Mouse (Mus musculus): ENCODE measurements around the gene Tnfsfm13. TPM values are rescaled to one million over a fixed set of nuclear protein-coding genes. Genes with fewer than 3 reads are reported as not detected.

Gene Tnfsfm13
- polyA plus RNA-seq (2014; fragmentation: Illumina TruSeq; extraction: RNeasy Lipid Tissue Mini Kit (QIAGEN cat#74804); ENCODE audit: low read depth, low replicate concordance): not detected

DNA sequence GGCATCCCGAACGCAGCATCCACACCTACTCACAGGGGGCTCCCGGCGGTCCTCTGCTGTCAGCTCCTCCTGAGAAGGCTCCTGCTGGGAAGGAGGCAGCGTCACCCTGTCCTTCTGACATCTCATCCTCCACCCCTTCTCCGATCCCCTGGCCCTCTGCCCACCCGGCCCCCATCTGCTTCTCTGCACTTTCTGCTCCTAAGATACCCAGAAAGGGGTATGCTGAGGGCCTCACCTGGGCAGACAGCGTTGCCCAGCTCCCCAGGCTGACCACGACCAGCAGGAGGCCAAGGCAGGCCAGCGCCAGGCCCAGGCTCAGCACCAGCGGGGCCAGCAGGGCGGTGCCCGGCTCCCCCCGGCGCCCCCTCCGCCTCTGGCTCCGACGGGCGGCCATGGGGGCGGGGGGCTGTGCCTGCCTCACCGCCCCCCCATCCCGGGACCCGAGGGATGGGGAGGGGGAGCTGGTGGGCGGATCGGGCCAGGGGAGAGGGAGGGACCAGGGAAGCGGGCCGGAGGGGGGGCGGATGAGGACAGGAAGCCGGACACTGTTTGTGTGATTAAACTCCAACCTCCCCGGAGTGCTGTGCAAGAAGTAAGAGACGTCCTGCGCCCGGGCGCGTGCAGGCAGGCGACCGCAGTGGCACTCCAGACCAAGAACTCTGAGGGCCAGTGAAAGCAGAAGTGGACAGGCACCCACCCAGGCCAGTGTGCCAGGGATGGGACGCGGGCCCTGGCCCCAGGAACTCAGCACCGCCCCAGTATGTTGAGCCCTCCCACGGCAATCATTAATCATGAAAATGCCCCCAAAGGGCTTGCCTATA lies at the start of gene Tnfsfm13, which contains the start of gene Tnfsf12:
Gene Tnfsfm13, minus strand, starts transcription at position 738 of the 821 bp plus-strand sequence.
Gene Tnfsf12, minus strand, starts transcription at position 489 of the 821 bp plus-strand sequence.

GRCm38 (mm10) chr11:69685526-69686148 lies 10.3 kb downstream of the Tnfsfm13 start, which contains the start of gene Tnfsf13:
TSS of gene Tnfsf13 (minus strand) at chr11:69685784.

DNA sequence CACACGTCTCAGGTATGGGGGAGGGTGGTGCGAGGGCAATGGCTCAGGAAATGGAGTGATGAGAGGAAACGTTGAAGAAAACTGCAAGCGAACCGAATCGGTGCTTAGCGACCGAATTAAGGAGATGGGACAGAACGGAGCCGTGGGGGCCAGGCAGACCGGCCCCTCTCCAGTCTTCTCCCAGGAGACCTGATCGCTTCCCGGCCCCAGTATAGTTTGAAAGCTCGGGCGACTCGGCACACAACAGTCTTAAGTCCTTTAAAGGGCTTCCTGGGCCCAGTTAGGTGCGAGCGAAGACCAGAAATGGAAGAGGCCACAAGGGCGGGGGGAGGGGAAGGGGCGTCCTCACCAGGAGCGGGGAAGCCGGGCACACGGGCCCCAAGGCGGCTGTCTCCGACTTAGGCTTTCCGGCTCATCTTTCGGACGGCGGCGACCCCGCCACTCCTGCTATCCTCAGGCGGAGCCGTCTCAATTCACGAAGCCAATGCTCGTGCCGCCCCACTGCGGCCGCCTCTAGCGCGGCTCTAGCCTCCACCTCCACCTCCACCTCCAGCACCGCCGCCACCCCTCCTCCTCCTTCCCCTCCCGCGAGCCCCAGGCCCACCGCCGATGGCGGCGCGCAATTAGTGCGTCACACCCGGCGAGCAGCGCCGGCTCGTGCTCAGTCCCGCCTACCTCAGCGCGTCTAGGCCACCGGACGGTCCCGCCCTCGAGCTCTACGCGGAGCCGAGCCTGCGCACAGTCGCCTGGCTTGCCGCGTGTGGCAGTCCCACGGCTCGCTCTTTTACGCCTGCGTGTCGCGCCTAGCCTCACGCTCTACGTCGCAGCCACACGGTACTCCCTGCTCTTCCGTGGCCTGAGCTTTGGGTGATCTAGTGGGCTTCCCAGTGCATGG lies 14.3 kb downstream of the Tnfsfm13 start, which contains the start of gene Senp3:
Gene Senp3, minus strand, starts transcription at position 771 of the 895 bp plus-strand sequence.

DNA sequence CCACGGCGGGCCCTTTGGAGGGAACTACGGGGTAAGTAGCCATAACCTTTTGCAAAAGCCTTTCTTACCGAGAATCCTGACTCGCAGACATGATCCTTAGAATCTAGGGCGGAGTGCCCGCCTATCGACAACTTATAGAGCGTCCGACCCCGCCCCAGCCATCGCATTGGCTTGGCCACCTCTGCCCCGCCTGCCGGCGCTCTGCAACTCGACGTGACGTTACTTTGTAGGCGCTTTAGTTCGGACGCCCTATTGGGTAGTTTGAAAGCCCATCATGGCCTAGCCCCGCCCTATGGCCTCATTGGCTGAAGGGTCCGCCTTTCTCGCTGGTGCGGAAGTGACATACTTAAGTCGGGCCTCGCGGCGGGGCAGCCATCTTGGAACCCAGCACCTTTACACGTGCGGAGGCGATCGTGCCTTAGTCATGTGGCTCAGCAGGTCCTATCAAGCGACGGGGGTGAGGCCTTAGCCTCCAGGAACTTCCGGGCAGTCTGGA lies 23.6 kb downstream of the Tnfsfm13 start, which contains the start of gene Eif4a1:
Gene Eif4a1, minus strand, starts transcription at position 213 of the 496 bp plus-strand sequence.

GRCm38 (mm10) chr11:69665961-69666664 lies 29.8 kb downstream of the Tnfsfm13 start, which contains the start of gene Cd68:
TSS of gene Cd68 (minus strand) at chr11:69666153.

DNA sequence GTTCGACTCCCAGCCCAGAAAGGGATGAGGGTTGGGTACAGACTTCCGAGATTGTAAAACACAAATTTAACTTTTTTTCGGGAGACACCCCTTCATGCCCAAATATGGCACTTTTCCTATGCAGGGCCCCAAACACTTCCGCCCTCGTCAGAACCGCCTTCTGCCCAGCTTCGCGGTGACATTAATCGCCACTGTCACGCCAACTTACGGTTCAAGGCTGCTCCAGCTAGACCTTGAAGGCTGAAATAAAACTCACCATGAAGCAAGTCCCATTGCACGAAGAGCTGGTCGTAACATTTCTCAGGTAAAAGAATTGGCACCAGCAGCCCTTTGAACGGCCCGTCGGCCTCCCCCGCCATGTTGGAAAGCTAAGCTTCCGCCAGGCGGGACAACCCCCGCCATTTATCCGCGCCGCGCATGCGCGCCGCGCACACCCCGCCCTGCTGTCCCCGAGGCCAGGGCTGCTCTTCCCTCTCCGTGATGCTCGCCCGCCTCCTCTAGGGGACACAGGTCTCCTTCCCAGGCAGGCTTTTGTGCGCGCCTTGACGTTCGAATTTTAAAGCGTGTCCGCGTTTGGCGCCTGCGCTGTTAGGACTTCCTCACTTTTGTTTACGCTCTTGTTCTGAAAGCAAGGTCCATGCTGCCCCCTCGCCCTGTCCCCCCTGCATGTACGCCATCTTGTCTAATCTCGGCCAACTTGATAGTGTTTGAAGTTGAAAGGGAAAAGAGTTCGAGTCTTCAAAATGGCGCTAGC lies 33.5 kb downstream of the Tnfsfm13 start, which contains the start of gene Mpdu1:
Gene Mpdu1, minus strand, starts transcription at position 430 of the 754 bp plus-strand sequence.

DNA sequence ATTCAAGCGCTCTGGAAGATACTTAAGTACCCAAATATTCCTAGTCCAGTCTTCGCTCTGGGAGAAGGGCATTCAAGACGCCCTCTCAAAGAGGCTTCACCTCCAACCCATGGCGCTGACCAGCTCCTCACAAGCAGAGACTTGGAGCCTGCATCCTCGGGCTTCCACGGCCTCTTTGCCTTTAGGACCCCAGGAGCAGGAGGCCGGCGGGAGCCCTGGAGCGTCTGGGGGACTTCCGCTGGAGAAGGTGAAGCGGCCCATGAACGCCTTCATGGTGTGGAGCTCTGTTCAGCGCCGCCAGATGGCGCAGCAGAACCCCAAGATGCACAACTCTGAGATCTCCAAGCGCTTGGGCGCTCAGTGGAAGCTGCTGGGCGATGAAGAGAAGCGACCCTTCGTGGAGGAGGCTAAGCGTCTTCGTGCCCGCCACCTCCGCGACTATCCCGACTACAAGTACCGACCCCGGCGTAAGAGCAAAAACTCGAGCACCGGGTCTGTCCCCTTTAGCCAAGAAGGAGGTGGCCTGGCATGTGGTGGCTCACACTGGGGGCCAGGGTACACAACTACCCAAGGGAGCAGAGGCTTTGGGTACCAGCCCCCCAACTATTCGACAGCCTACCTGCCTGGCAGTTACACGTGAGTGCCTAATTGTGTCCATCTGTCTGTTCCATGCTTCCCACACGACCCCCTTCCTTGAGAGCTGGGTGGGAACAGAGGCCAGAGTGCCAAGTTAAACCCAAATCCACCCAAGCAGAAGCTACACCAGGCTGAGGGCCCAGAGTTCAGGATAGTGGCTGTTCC lies 40.4 kb downstream of the Tnfsfm13 start, which contains the start of gene Sox15:
Gene Sox15, plus strand, starts transcription at position 51 of the 801 bp plus-strand sequence.

Other genes with a start within 250 kb of the Tnfsfm13 start
- not detected for gene Dnah2, start 147.0 kb downstream of the Tnfsfm13 start, polyA plus RNA-seq (2014; fragmentation: Illumina TruSeq; extraction: RNeasy Lipid Tissue Mini Kit (QIAGEN cat#74804); ENCODE audit: low read depth, low replicate concordance)
- gene Efnb3, start 135.9 kb downstream of the Tnfsfm13 start, polyA plus RNA-seq (2014; fragmentation: Illumina TruSeq; extraction: RNeasy Lipid Tissue Mini Kit (QIAGEN cat#74804); ENCODE audit: low read depth, low replicate concordance): not detected
- gene Wrap53, start 115.8 kb downstream of the Tnfsfm13 start, polyA plus RNA-seq (2014; fragmentation: Illumina TruSeq; extraction: RNeasy Lipid Tissue Mini Kit (QIAGEN cat#74804); ENCODE audit: low read depth, low replicate concordance): 1.1 TPM
- gene Trp53, start 115.7 kb downstream of the Tnfsfm13 start, polyA plus RNA-seq (2014; fragmentation: Illumina TruSeq; extraction: RNeasy Lipid Tissue Mini Kit (QIAGEN cat#74804); ENCODE audit: low read depth, low replicate concordance): 3.8 TPM
- 0.13 TPM for gene Atp1b2, start 90.2 kb downstream of the Tnfsfm13 start, polyA plus RNA-seq (2014; fragmentation: Illumina TruSeq; extraction: RNeasy Lipid Tissue Mini Kit (QIAGEN cat#74804); ENCODE audit: low read depth, low replicate concordance)
- not detected for gene Shbg, start 78.2 kb downstream of the Tnfsfm13 start, polyA plus RNA-seq (2014; fragmentation: Illumina TruSeq; extraction: RNeasy Lipid Tissue Mini Kit (QIAGEN cat#74804); ENCODE audit: low read depth, low replicate concordance)
- 8.5 TPM for gene Sat2, start 74.1 kb downstream of the Tnfsfm13 start, polyA plus RNA-seq (2014; fragmentation: Illumina TruSeq; extraction: RNeasy Lipid Tissue Mini Kit (QIAGEN cat#74804); ENCODE audit: low read depth, low replicate concordance)
- gene Fxr2, start 63.1 kb downstream of the Tnfsfm13 start, polyA plus RNA-seq (2014; fragmentation: Illumina TruSeq; extraction: RNeasy Lipid Tissue Mini Kit (QIAGEN cat#74804); ENCODE audit: low read depth, low replicate concordance): 7.8 TPM
- gene Sox15, start 40.8 kb downstream of the Tnfsfm13 start, polyA plus RNA-seq (2014; fragmentation: Illumina TruSeq; extraction: RNeasy Lipid Tissue Mini Kit (QIAGEN cat#74804); ENCODE audit: low read depth, low replicate concordance): not detected
- gene Mpdu1, start 33.5 kb downstream of the Tnfsfm13 start, polyA plus RNA-seq (2014; fragmentation: Illumina TruSeq; extraction: RNeasy Lipid Tissue Mini Kit (QIAGEN cat#74804); ENCODE audit: low read depth, low replicate concordance): 22.1 TPM
- 3.8 TPM for gene Cd68, start 29.9 kb downstream of the Tnfsfm13 start, polyA plus RNA-seq (2014; fragmentation: Illumina TruSeq; extraction: RNeasy Lipid Tissue Mini Kit (QIAGEN cat#74804); ENCODE audit: low read depth, low replicate concordance)
- 340 TPM for gene Eif4a1, start 23.7 kb downstream of the Tnfsfm13 start, polyA plus RNA-seq (2014; fragmentation: Illumina TruSeq; extraction: RNeasy Lipid Tissue Mini Kit (QIAGEN cat#74804); ENCODE audit: low read depth, low replicate concordance)
- gene Senp3, start 14.0 kb downstream of the Tnfsfm13 start, polyA plus RNA-seq (2014; fragmentation: Illumina TruSeq; extraction: RNeasy Lipid Tissue Mini Kit (QIAGEN cat#74804); ENCODE audit: low read depth, low replicate concordance): 33.7 TPM
- gene Tnfsf13, start 10.3 kb downstream of the Tnfsfm13 start, polyA plus RNA-seq (2014; fragmentation: Illumina TruSeq; extraction: RNeasy Lipid Tissue Mini Kit (QIAGEN cat#74804); ENCODE audit: low read depth, low replicate concordance): 2.8 TPM
- 1.5 TPM for gene Tnfsf12, start 249 bp downstream of the Tnfsfm13 start, polyA plus RNA-seq (2014; fragmentation: Illumina TruSeq; extraction: RNeasy Lipid Tissue Mini Kit (QIAGEN cat#74804); ENCODE audit: low read depth, low replicate concordance)
- gene Polr2a, start 62.5 kb upstream of the Tnfsfm13 start, polyA plus RNA-seq (2014; fragmentation: Illumina TruSeq; extraction: RNeasy Lipid Tissue Mini Kit (QIAGEN cat#74804); ENCODE audit: low read depth, low replicate concordance): 7.7 TPM
- not detected for gene Slc35g3, start 65.9 kb upstream of the Tnfsfm13 start, polyA plus RNA-seq (2014; fragmentation: Illumina TruSeq; extraction: RNeasy Lipid Tissue Mini Kit (QIAGEN cat#74804); ENCODE audit: low read depth, low replicate concordance)
- 4.1 TPM for gene Zbtb4, start 69.8 kb upstream of the Tnfsfm13 start, polyA plus RNA-seq (2014; fragmentation: Illumina TruSeq; extraction: RNeasy Lipid Tissue Mini Kit (QIAGEN cat#74804); ENCODE audit: low read depth, low replicate concordance)
- 0.58 TPM for gene Chrnb1, start 99.8 kb upstream of the Tnfsfm13 start, polyA plus RNA-seq (2014; fragmentation: Illumina TruSeq; extraction: RNeasy Lipid Tissue Mini Kit (QIAGEN cat#74804); ENCODE audit: low read depth, low replicate concordance)
- gene Fgf11, start 105.8 kb upstream of the Tnfsfm13 start, polyA plus RNA-seq (2014; fragmentation: Illumina TruSeq; extraction: RNeasy Lipid Tissue Mini Kit (QIAGEN cat#74804); ENCODE audit: low read depth, low replicate concordance): 0.29 TPM
- 3.6 TPM for gene Tmem102, start 109.5 kb upstream of the Tnfsfm13 start, polyA plus RNA-seq (2014; fragmentation: Illumina TruSeq; extraction: RNeasy Lipid Tissue Mini Kit (QIAGEN cat#74804); ENCODE audit: low read depth, low replicate concordance)
- gene Gm39566, start 119.2 kb upstream of the Tnfsfm13 start, polyA plus RNA-seq (2014; fragmentation: Illumina TruSeq; extraction: RNeasy Lipid Tissue Mini Kit (QIAGEN cat#74804); ENCODE audit: low read depth, low replicate concordance): not detected
- gene Spem2, start 122.4 kb upstream of the Tnfsfm13 start, polyA plus RNA-seq (2014; fragmentation: Illumina TruSeq; extraction: RNeasy Lipid Tissue Mini Kit (QIAGEN cat#74804); ENCODE audit: low read depth, low replicate concordance): not detected
- not detected for gene Spem1, start 126.1 kb upstream of the Tnfsfm13 start, polyA plus RNA-seq (2014; fragmentation: Illumina TruSeq; extraction: RNeasy Lipid Tissue Mini Kit (QIAGEN cat#74804); ENCODE audit: low read depth, low replicate concordance)
- 0.11 TPM for gene Nlgn2, start 141.7 kb upstream of the Tnfsfm13 start, polyA plus RNA-seq (2014; fragmentation: Illumina TruSeq; extraction: RNeasy Lipid Tissue Mini Kit (QIAGEN cat#74804); ENCODE audit: low read depth, low replicate concordance)
- 58.8 TPM for gene Tmem256, start 142.4 kb upstream of the Tnfsfm13 start, polyA plus RNA-seq (2014; fragmentation: Illumina TruSeq; extraction: RNeasy Lipid Tissue Mini Kit (QIAGEN cat#74804); ENCODE audit: low read depth, low replicate concordance)
- gene Plscr3, start 150.3 kb upstream of the Tnfsfm13 start, polyA plus RNA-seq (2014; fragmentation: Illumina TruSeq; extraction: RNeasy Lipid Tissue Mini Kit (QIAGEN cat#74804); ENCODE audit: low read depth, low replicate concordance): 1.1 TPM
- gene Tnk1, start 162.6 kb upstream of the Tnfsfm13 start, polyA plus RNA-seq (2014; fragmentation: Illumina TruSeq; extraction: RNeasy Lipid Tissue Mini Kit (QIAGEN cat#74804); ENCODE audit: low read depth, low replicate concordance): not detected
- not detected for gene Tmem95, start 181.9 kb upstream of the Tnfsfm13 start, polyA plus RNA-seq (2014; fragmentation: Illumina TruSeq; extraction: RNeasy Lipid Tissue Mini Kit (QIAGEN cat#74804); ENCODE audit: low read depth, low replicate concordance)
- 0.42 TPM for gene Kctd11, start 185.3 kb upstream of the Tnfsfm13 start, polyA plus RNA-seq (2014; fragmentation: Illumina TruSeq; extraction: RNeasy Lipid Tissue Mini Kit (QIAGEN cat#74804); ENCODE audit: low read depth, low replicate concordance)
- 0.40 TPM for gene Acap1, start 199.4 kb upstream of the Tnfsfm13 start, polyA plus RNA-seq (2014; fragmentation: Illumina TruSeq; extraction: RNeasy Lipid Tissue Mini Kit (QIAGEN cat#74804); ENCODE audit: low read depth, low replicate concordance)
- gene 2810408A11Rik, start 204.9 kb upstream of the Tnfsfm13 start, polyA plus RNA-seq (2014; fragmentation: Illumina TruSeq; extraction: RNeasy Lipid Tissue Mini Kit (QIAGEN cat#74804); ENCODE audit: low read depth, low replicate concordance): not detected
- 3.0 TPM for gene Neurl4, start 205.0 kb upstream of the Tnfsfm13 start, polyA plus RNA-seq (2014; fragmentation: Illumina TruSeq; extraction: RNeasy Lipid Tissue Mini Kit (QIAGEN cat#74804); ENCODE audit: low read depth, low replicate concordance)
- 9.6 TPM for gene Gps2, start 217.8 kb upstream of the Tnfsfm13 start, polyA plus RNA-seq (2014; fragmentation: Illumina TruSeq; extraction: RNeasy Lipid Tissue Mini Kit (QIAGEN cat#74804); ENCODE audit: low read depth, low replicate concordance)
- gene Eif5a, start 225.9 kb upstream of the Tnfsfm13 start, polyA plus RNA-seq (2014; fragmentation: Illumina TruSeq; extraction: RNeasy Lipid Tissue Mini Kit (QIAGEN cat#74804); ENCODE audit: low read depth, low replicate concordance): 155 TPM
- gene Ybx2, start 239.7 kb upstream of the Tnfsfm13 start, polyA plus RNA-seq (2014; fragmentation: Illumina TruSeq; extraction: RNeasy Lipid Tissue Mini Kit (QIAGEN cat#74804); ENCODE audit: low read depth, low replicate concordance): not detected

All from liver, adult 10 weeks (tissue).